Mouse (Mus musculus) liver, postnatal 0 days (tissue): ENCODE data around the gene Mical3. TPM values are rescaled to one million over a fixed set of nuclear protein-coding genes. Genes with fewer than 3 reads are reported as not detected.

Source experiments
- ATAC-seq: fragments of 200-750 bp; cut with Nextera tagmentation; 2 replicates; pipeline ENCODE4 v1.8.0; 2017; ENCODE audit warnings: mild to moderate bottlenecking, moderate library complexity
- DNase-seq: peaks from one replicate; pipeline ENCODE4 v3.0.0-alpha.2; 2016
- H3K27ac ChIP-seq: fragments of 300-500 bp; sonication (generic); 2 replicates; pipeline ENCODE4 v1.5.1; 2014; ENCODE audit warnings: antibody characterized with exemption, moderate library complexity, mild to moderate bottlenecking, low read depth
- H3K27me3 ChIP-seq: fragments of 300-500 bp; sonication (generic); 2 replicates; pipeline ENCODE4 v1.6.1; 2014; ENCODE audit warnings: low read length, control low read depth, mixed read lengths; ENCODE audit not compliant: insufficient read depth
- H3K36me3 ChIP-seq: fragments of 300-500 bp; sonication (generic); replicated peaks from 2 replicates; pipeline ENCODE4 v1.6.1; 2014; ENCODE audit warnings: mild to moderate bottlenecking, control low read depth, low read length, moderate library complexity, mixed read lengths; ENCODE audit not compliant: insufficient read depth
- H3K4me1 ChIP-seq: fragments of 300-500 bp; sonication (generic); 2 replicates; pipeline ENCODE4 v1.6.1; 2014; ENCODE audit warnings: antibody characterized with exemption, mild to moderate bottlenecking, control low read depth; ENCODE audit not compliant: insufficient read depth
- H3K4me2 ChIP-seq: fragments of 300-500 bp; sonication (generic); 2 replicates; pipeline ENCODE4 v1.6.1; 2014; ENCODE audit warnings: low read depth, mild to moderate bottlenecking, low read length, moderate library complexity, mixed read lengths
- H3K4me3 ChIP-seq: fragments of 300-500 bp; sonication (generic); 2 replicates; pipeline ENCODE4 v1.5.1; 2014; ENCODE audit warnings: low read depth, low read length
- H3K9ac ChIP-seq: fragments of 300-500 bp; sonication (generic); replicated peaks from 2 replicates; pipeline ENCODE4 v1.6.1; 2014; ENCODE audit warnings: mild to moderate bottlenecking, moderate library complexity
- H3K9me3 ChIP-seq: fragments of 300-500 bp; sonication (generic); 2 replicates; pipeline ENCODE4 v1.6.1; 2016; ENCODE audit warnings: mild to moderate bottlenecking, control low read depth, low read length, mixed read lengths
- CTCF ChIP-seq: sonication (generic); IDR thresholded peaks from 2 replicates; pipeline ENCODE4 v1.5.1; 2016; ENCODE audit warnings: antibody characterized with exemption, low read depth
- EP300 ChIP-seq: IDR thresholded peaks from 2 replicates; pipeline ENCODE4 v1.6.1; 2016; ENCODE audit warnings: antibody characterized with exemption, low read depth, mild to moderate bottlenecking
- WGBS: fragments of 180-500 bp; shearing (Covaris S2); extraction: QIAGEN DNeasy Blood & Tissue Kit; methylation state at CpG from one replicate; pipeline ENCODE4 v1.1.7; 2014; ENCODE audit not compliant: insufficient replicate concordance; 5-methylcytosine and 5-hydroxymethylcytosine counted together
- polyA plus RNA-seq: library from polyadenylated mRNA; unstranded; fragments of >200 nt; fragmentation: Nextera tagmentation; extraction: Ambion mirVana; gene quantifications from 2 replicates; pipeline ENCODE4 v1.2.1, GENCODE M21; 2015

Mical3 gene
- polyA plus RNA-seq, 1 experiment from 2014 or later: 4.5 TPM

DNA sequence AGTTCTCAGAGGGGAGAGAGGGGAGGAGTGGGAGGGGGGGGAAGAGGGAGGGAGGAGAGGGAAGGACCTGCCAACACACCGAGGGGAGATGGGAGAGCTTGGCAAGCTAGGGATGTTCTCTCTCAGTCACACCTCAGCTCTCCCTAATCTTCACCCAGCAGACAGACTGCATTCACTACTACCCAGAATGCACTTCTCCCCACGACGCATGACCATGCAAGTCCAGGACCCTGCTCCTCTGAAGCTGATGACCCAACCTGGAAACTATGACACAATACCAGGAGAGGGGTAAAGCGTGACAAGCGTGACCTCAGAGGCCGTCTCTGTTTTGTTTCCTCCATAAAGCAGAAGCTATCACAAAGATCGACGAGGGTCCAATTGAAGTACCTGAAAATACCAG lies 61.6 kb downstream of the Mical3 start:
- no peak overlapping the region for H3K4me3 ChIP-seq
- no peaks in the 10 kb centered on the region for H3K9me3 ChIP-seq
- no peaks in the 10 kb centered on the region for H3K27me3 ChIP-seq
- H3K9ac ChIP-seq: no peak overlapping the region
- 46% methylated on average over 8 of the region's 8 CpGs for WGBS
- TF ChIP-seq CTCF (no peak), EP300 (no peak)
- H3K27ac ChIP-seq: no peak overlapping the region
- DNase-seq: no peak
- ATAC-seq: peak; percentile 53
- no peaks in the 10 kb centered on the region for H3K36me3 ChIP-seq
- no peak overlapping the region for H3K4me2 ChIP-seq
- peaks cover 39% of the 10 kb centered on the region for H3K4me1 ChIP-seq

DNA sequence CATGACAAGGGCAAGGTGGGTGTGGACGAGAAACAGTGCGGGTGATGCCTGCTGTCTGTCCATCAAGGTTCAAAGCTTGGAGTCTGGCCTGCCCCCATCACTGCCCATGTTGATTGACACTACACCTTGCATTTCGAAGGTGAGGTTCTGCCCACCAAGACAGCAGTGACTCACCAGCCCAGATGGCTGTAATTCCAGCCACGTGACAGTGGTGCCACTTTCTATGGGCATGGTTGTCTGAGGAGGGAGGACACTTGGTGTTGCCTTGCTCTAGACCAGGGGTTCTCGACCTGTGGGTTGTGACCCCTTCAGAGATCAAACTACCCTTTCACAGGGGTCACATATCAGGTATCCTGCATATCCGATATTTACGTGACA lies 62.7 kb downstream of the Mical3 start:
- DNase-seq (no peak), ATAC-seq (no peak)
- Histone ChIP-seq H3K9me3 (no peaks in the 10 kb centered on the region), H3K4me3 (no peak overlapping the region), H3K4me2 (no peak overlapping the region), H3K27ac (no peak overlapping the region), H3K4me1 (peaks cover 50% of the 10 kb centered on the region), H3K36me3 (no peaks in the 10 kb centered on the region), H3K9ac (no peak overlapping the region), H3K27me3 (no peaks in the 10 kb centered on the region)
- TF ChIP-seq EP300 (no peak), CTCF (no peak)
- 81% methylated on average over 7 of the region's 7 CpGs for WGBS

DNA sequence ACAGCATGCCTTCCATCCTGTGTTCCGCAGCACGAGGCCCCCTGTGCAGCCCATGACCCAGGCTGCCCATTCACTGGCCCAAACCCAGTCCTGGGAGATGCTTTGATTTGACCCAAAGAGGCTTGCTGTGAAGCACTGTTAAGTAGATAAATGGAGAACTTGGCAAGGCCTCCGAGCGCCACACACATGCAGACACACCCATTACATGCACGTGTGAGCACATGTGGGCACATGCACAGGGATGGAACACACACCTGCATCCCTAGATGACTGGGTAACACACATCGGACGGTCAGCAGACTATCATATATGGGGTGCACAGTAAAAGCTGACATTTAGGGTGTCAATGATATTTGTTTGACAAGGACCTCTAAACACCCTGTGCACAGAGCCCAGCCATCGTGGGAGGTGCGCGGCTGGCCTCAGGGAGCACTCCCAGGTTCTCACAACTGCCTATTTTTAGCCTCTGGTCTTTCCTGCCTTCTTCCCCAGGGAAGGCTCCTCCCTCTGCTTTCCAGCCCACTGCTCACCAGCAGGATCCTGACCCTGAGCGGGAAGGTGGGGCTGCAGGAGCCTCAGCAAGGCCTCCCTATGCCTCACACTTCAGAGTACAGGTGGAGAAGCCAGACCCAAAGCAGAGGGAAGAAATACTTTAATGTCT lies 63.2 kb downstream of the Mical3 start:
- Histone ChIP-seq H3K27ac (no peak overlapping the region), H3K4me3 (no peak overlapping the region), H3K27me3 (no peaks in the 10 kb centered on the region), H3K9me3 (no peaks in the 10 kb centered on the region), H3K4me1 (peaks cover 53% of the 10 kb centered on the region), H3K9ac (no peak overlapping the region), H3K4me2 (no peak overlapping the region), H3K36me3 (no peaks in the 10 kb centered on the region)
- 65% methylated on average over 11 of the region's 11 CpGs for WGBS
- TF ChIP-seq CTCF (no peak), EP300 (no peak)
- DNase-seq: no peak
- ATAC-seq: no peak

DNA sequence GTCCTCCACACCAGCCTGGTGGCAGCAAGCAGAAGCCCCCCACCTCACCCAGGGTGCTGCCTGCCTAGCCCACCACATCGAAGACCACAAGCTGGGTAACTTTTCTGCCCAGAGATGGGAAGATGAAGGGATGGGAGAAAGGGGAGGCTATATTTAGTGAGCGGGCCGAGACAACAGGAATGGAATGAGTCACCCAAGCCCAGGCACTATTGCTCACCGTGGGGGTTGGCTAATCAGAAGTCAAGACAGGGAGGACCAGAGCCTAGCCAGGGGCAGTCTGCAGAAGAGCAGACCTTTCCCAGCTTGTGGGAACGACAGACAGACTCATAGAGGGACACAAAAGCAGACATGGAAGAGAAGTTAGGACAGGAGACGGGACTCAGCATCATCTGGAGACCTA lies 64.0 kb downstream of the Mical3 start:
- Histone ChIP-seq H3K4me3 (no peak overlapping the region), H3K27ac (no peak overlapping the region), H3K36me3 (no peaks in the 10 kb centered on the region), H3K27me3 (no peaks in the 10 kb centered on the region), H3K4me1 (peaks cover 53% of the 10 kb centered on the region), H3K9ac (no peak overlapping the region), H3K4me2 (no peak overlapping the region), H3K9me3 (no peaks in the 10 kb centered on the region)
- no peak for ATAC-seq
- 55% methylated on average over 6 of the region's 6 CpGs for WGBS
- no peak for DNase-seq
- no peak for TF ChIP-seq EP300
- no peak for TF ChIP-seq CTCF

DNA sequence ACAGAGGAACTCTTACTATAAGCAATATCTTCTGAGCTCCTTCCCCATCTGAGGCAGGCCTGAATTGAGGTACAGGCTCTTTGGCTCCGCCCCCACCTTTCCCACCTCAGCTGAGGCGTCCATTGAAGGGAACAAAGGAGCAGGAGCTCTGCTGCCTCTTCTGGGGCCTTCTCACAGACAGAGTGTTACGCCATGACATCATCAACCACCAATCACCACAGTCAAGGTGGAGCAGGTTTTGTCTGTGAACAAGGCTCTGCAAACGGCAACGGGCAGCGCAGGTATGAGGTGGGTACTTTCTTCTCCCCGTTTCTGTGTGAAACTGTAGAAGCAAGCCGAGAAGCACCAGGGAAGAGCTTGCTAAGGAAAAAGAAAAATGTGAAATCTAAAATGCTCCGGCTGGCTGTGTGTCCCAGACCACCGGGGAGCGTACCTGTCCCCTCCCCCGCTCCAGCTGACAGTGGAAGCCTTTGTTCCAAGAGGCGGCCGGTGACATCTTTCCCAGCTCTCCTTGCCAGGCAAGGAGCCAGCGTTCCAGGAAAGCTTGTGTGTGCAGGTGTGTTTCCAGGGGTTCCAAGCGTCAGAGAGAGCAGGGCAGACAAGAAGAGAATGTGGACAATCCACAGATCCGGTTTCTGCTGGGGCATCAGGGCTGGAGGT lies 66.3 kb downstream of the Mical3 start:
- no peak for TF ChIP-seq CTCF
- H3K9ac ChIP-seq: peak overlapping the region; percentile 41

DNA sequence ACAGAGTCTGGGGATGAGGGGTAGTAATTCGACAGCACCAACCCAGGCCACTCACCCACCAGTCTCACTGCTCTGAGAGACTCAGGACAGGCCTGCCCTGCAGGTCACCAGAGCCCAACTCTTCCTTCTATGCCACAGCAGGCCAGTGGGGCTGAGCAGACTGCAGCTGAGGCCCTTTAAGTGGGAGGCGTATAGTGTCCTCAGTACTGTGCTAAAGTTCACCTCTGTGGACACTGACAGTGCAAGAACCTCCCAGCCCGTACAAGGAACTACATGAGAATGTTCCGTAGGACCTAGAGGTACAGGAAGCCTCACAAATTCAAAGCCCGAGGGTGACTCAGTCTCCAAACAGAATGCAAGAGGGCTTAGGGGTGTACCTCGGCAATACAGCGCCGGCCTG lies 67.0 kb downstream of the Mical3 start:
- H3K27ac ChIP-seq: peak overlapping the region; percentile 75

More for the DNA sequence above, 66.3 kb downstream of the Mical3 start:
- peaks cover 39% of the 10 kb centered on the region for H3K4me1 ChIP-seq
- H3K4me2 ChIP-seq: peak overlapping the region; percentile 48
- H3K4me3 ChIP-seq: peak overlapping the region; percentile 11; the same call in 1 of the 2 replicates
- H3K9me3 ChIP-seq: no peaks in the 10 kb centered on the region
- no peaks in the 10 kb centered on the region for H3K36me3 ChIP-seq
- no peaks in the 10 kb centered on the region for H3K27me3 ChIP-seq
- ATAC-seq (peak; percentile 69), DNase-seq (no peak)
- H3K27ac ChIP-seq: peak overlapping the region; percentile 75
- WGBS: 68% methylated on average over 17 of the region's 17 CpGs

More for the DNA sequence above, 67.0 kb downstream of the Mical3 start:
- Histone ChIP-seq H3K9me3 (no peaks in the 10 kb centered on the region), H3K27me3 (no peaks in the 10 kb centered on the region), H3K4me3 (no peak overlapping the region), H3K4me2 (peak overlapping the region; percentile 48), H3K4me1 (peaks cover 32% of the 10 kb centered on the region), H3K9ac (peak overlapping the region; percentile 41), H3K36me3 (no peaks in the 10 kb centered on the region)
- TF ChIP-seq EP300 (no peak), CTCF (no peak)
- DNase-seq (no peak), ATAC-seq (peak; percentile 78)
- WGBS: 64% methylated on average over 8 of the region's 8 CpGs
